Mouse (Mus musculus) 3T3-L1 (cell line): Measurements from ENCODE around the gene Ggn.
"Not testable (repeated sequence)": the region's sequence is repeated elsewhere in the genome, so short reads cannot be mapped to it uniquely, and the experiment has no call there.

Experiments used
- DNase-seq: peaks from one replicate; pipeline ENCODE4 v3.0.0-alpha.2; 2015; ENCODE audit warnings: low read depth, low spot score

Ggn gene

DNA sequence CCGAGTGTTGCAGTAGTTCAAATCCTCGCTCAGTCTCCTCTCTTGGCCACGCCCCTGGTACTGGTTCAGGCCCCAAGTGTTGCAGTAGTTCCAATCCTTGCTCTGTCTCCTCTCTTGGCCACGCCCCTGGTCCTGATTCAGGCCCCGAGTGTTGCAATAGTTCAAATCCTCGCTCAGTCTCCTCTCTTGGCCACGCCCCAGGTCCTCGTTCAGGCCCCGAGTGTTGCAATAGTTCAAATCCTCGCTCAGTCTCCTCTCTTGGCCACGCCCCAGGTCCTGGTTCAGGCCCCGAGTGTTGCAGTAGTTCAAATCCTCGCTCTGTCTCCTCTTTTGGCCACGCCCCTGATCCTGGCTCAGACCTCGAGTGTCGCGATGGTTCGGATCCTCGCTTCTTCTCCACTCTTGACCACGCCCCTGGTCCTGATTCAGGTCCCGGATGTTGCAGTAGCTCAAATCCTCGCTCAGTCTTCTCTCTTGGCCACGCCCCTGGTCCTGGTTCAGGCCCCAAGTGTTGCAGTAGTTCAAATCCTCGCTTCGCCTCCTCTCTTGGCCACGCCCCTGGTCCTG is 42.3 kb downstream of the Ggn start:
- DNase-seq, result no peak

DNA sequence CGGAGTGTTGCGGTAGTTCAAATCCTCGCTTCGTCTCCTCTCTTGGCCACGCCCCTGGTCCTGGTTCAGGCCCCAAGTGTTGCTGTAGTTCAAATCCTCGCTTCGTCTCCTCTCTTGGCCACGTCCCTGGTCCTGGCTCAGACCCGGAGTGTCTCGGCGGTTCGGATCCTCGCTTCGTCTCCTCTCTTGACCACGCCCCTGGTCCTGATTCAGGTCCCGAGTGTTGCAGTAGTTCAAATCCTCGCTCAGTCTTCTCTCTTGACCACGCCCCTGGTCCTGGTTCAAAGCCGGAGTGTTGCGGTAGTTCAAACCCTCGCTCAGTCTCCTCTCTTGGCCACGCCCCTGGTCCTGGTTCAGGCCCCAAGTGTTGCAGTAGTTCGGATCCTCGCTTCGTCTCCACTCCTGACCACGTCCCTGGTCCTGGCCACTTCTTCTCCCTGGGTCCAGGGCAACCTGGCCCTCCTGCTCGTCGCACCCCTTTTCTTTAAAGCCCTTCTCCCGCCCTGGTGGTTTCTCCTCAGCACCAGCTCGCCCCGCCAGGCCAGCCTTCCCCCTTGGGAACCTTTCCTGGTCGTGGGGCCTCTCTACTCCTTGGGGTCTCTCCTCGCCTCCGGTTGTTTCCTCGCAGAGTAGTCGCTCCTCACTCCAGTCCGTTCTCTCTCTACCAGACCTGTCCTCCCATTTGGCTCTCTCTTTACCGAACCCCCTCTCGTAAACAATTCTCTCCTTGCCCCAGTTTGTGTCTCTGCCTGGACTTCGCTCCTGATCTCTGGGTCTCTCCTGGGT is 43.0 kb downstream of the Ggn start:
- DNase-seq, result not testable (repeated sequence)

DNA sequence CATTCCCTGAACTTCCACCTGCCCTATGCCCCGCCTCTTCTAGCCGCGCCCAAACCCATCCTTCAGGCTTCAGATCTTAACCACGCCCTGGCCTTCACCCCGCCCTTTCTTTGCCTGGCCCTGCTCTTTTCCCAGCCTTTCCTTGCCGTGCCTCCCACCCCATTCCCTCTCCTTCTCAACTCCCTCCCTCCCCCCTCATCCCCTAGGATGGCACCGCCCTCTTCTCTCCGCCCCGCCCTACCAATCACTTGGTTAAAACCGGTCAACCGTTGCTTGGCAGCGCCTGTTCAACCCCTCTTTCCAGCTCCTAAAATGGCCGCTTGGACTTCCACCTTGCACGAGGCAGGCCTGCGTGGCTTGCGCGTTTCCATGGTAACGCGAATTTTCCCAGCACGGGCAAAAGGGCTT is 43.7 kb downstream of the Ggn start, which contains the start of gene Catsperg1:
Gene Catsperg1 (minus strand): TSS at position 361 of the 408 bp plus-strand sequence.
- DNase-seq, result no peak

DNA sequence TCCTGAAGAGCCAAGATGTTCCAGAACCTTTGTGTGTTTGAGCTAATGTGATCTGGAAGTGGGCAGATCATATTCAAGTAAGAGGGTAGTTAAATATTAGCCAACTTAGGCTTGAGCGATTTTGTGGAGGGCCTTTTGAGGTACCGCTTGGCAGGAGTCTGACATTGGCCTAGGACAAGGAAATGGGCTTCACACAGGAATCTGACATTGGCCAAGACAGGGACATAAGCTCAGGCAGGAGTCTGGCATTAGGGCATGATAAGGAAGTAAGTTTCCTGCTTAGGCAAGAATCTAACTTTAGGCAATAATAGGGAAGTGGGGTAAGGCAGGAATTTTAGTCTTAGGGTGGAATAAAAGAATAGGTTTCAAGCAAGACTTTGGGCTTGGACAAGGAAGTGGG is 44.2 kb downstream of the Ggn start:
- no peak for DNase-seq

DNA sequence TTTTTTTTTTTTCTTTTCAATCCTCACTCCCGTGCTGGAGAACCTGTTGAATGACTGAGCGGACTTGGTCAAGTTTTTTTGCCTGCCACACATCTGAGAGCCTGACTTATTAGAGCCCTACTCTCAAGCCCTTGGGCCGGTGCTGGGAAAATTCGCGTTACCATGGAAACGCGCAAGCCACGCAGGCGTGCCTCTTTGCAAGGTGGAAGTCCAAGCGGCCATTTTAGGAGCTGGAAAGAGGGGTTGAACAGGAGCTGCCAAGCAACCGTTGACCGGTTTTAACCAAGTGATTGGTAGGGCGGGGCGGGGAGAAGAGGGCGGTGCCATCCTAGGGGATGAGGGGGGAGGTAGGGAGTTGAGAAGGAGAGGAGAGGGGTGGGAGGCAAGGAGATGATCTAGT is 44.8 kb downstream of the Ggn start:
- DNase-seq, result no peak
